Mouse (Mus musculus) lung, postnatal 0 days (tissue): ENCODE measurements around the gene Ankrd16.

Source experiments
- CTCF ChIP-seq: IDR thresholded peaks from 2 replicates; pipeline ENCODE4 v1.5.1; 2016; ENCODE audit warnings: antibody characterized with exemption, mild to moderate bottlenecking
- EP300 ChIP-seq: IDR thresholded peaks from 2 replicates; pipeline ENCODE4 v1.6.1; 2016; ENCODE audit warnings: antibody characterized with exemption, mild to moderate bottlenecking, control low read depth

- TF ChIP-seq CTCF (no peak), EP300 (no peak)
Measured at GRCm38 (mm10) chr2:11776415-11776814, 1.3 kb upstream of the Ankrd16 start.
